Mouse (Mus musculus): ENCODE measurements around the gene Vmn2r20. TPM values are rescaled to one million over a fixed set of nuclear protein-coding genes. Genes with fewer than 3 reads are reported as not detected.

Vmn2r20 gene
- polyA plus RNA-seq (2015; fragmentation: Illumina TruSeq; extraction: RNeasy Lipid Tissue Mini Kit (QIAGEN cat#74804); ENCODE audit: low read depth, low replicate concordance) = not detected

GRCm38 (mm10) chr6:123418016-123418415, at the start of gene Vmn2r20:
Vmn2r20 (minus strand) TSS chr6:123418116.

Other genes starting within 250 kb of the Vmn2r20 start
- gene Clec4b2, start 245.2 kb downstream of the Vmn2r20 start, polyA plus RNA-seq (2015; fragmentation: Illumina TruSeq; extraction: RNeasy Lipid Tissue Mini Kit (QIAGEN cat#74804); ENCODE audit: low read depth, low replicate concordance) = not detected
- 0.77 TPM for gene Clec4n, start 188.3 kb downstream of the Vmn2r20 start, polyA plus RNA-seq (2015; fragmentation: Illumina TruSeq; extraction: RNeasy Lipid Tissue Mini Kit (QIAGEN cat#74804); ENCODE audit: low read depth, low replicate concordance)
- gene Clec4d, start 156.0 kb downstream of the Vmn2r20 start, polyA plus RNA-seq (2015; fragmentation: Illumina TruSeq; extraction: RNeasy Lipid Tissue Mini Kit (QIAGEN cat#74804); ENCODE audit: low read depth, low replicate concordance) = not detected
- not detected for gene Clec4e, start 128.2 kb downstream of the Vmn2r20 start, polyA plus RNA-seq (2015; fragmentation: Illumina TruSeq; extraction: RNeasy Lipid Tissue Mini Kit (QIAGEN cat#74804); ENCODE audit: low read depth, low replicate concordance)
- gene Vmn2r19, start 109.8 kb downstream of the Vmn2r20 start, polyA plus RNA-seq (2015; fragmentation: Illumina TruSeq; extraction: RNeasy Lipid Tissue Mini Kit (QIAGEN cat#74804); ENCODE audit: low read depth, low replicate concordance) = not detected
- not detected for gene Vmn2r21, start 115.3 kb upstream of the Vmn2r20 start, polyA plus RNA-seq (2015; fragmentation: Illumina TruSeq; extraction: RNeasy Lipid Tissue Mini Kit (QIAGEN cat#74804); ENCODE audit: low read depth, low replicate concordance)
- gene Vmn2r22, start 232.6 kb upstream of the Vmn2r20 start, polyA plus RNA-seq (2015; fragmentation: Illumina TruSeq; extraction: RNeasy Lipid Tissue Mini Kit (QIAGEN cat#74804); ENCODE audit: low read depth, low replicate concordance) = not detected

Measured in brain, adult 10 weeks (tissue).